Mouse (Mus musculus): ENCODE data around the gene Cers3.

DNA sequence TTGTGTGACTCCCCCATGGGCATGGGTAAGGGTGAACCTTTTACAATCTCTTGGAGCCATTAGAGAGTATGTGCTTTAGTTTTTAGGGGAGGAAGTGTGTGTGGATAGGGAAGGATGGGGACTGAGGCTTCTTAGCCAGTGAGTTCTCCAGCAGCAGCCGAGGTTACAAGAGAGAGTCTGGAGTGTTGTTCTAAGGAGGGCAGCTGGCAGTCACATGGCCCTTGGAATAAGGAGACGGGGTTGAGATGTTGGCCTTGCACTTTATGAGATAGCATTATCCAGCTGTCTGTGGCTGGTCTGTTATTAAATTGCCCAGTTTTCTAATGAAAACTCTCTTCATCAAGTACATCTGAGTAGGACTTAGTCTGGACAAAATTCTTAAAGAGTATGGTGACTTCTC is 100.5 kb downstream of the Cers3 start:
- TF ChIP-seq ZNF384 (IDR thresholded peaks at IDR 0.05; ENCODE audit: low read depth, low read length) (no peak), ZC3H11A (IDR thresholded peaks at IDR 0.05; ENCODE audit: borderline replicate concordance, low read depth, low read length) (no peak), HCFC1 (IDR thresholded peaks at IDR 0.05; ENCODE audit: borderline replicate concordance, insufficient read depth, low read length) (no peak)
